Mouse (Mus musculus) megakaryocyte, embryonic 14.5 days (primary cell): Measurements from ENCODE around the gene Cfap299.

Experiments
- FLI1 ChIP-seq: IDR thresholded peaks from 2 replicates; pipeline ENCODE4 v1.6.1; 2012; ENCODE audit warnings: low read length, inconsistent platforms, mixed read lengths
- GATA1 ChIP-seq: IDR thresholded peaks from 3 replicates; pipeline ENCODE4 v1.6.1; 2012; ENCODE audit warnings: mixed read lengths, low read length, inconsistent platforms, borderline replicate concordance

GRCm38 (mm10) chr5:98290642-98291041 is 38.5 kb upstream of the Cfap299 start:
- TF ChIP-seq GATA1 (no peak), FLI1 (no peak)
